Mouse (Mus musculus): ENCODE measurements around the gene Bmp10. TPM values are rescaled to one million over a fixed set of nuclear protein-coding genes. Genes with fewer than 3 reads are reported as not detected.

The Bmp10 gene
- polyA plus RNA-seq, 1 experiment from 2014 or later = not detected

DNA sequence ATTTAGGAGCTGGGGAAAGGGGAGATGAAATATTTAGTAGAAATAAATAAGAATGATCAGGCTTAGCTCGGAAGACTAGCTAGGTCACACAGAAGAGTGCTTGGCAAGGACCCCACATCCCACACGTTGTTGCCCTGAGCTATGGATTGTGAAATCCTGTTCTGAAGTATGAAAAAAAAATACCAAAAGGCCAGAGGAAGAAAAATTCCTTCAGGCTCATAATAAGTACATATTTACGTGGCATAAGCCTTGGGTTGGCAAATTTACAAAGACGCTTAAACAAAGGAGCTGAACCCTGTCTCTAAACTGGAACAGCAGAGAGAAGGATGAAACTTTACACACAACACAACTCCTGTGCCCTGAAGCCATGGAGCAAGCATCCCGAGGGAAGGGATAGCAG lies 56.0 kb downstream of the Bmp10 start:
- H3K4me3 ChIP-seq (ENCODE audit: low read depth, low read length) = no peak overlapping the region
- H3K4me2 ChIP-seq (ENCODE audit: low read depth, low read length, severe bottlenecking) = no peak overlapping the region
- no peaks in the 10 kb centered on the region for H3K36me3 ChIP-seq (ENCODE audit: control insufficient read depth, insufficient read depth, low read length)
- WGBS = 81% methylated on average over 5 of the region's 5 CpGs
- no peaks in the 10 kb centered on the region for H3K9me3 ChIP-seq (ENCODE audit: control insufficient read depth, low read length)
- H3K27me3 ChIP-seq (ENCODE audit: control insufficient read depth, insufficient read depth, low read length) = no peaks in the 10 kb centered on the region
- no peak overlapping the region for H3K27ac ChIP-seq (ENCODE audit: low read depth, low read length)
- DNase-seq (ENCODE audit: low spot score) (no peak), ATAC-seq (replicated peaks; ENCODE audit: low FRiP score) (no peak)
- H3K4me1 ChIP-seq (replicated peaks; ENCODE audit: control insufficient read depth, insufficient read depth, low read length) = no peaks in the 10 kb centered on the region
- H3K9ac ChIP-seq (ENCODE audit: low read length) = no peak overlapping the region

Other genes with a start within 250 kb of the Bmp10 start
- 5.8 and 7.4 TPM in 2 replicates for gene Antxr1, start 93.2 kb upstream of the Bmp10 start, polyA plus RNA-seq (2014; fragmentation: Nextera tagmentation; extraction: Ambion mirVana)
- not detected in 2 replicates for gene Gkn1, start 78.1 kb upstream of the Bmp10 start, polyA plus RNA-seq (2014; fragmentation: Nextera tagmentation; extraction: Ambion mirVana)
- gene Gkn2, start 55.6 kb upstream of the Bmp10 start, polyA plus RNA-seq (2014; fragmentation: Nextera tagmentation; extraction: Ambion mirVana) = not detected in 2 replicates
- gene Gkn3, start 40.1 kb upstream of the Bmp10 start, polyA plus RNA-seq (2014; fragmentation: Nextera tagmentation; extraction: Ambion mirVana) = not detected in 2 replicates
- gene Arhgap25, start 104.3 kb downstream of the Bmp10 start, polyA plus RNA-seq (2014; fragmentation: Nextera tagmentation; extraction: Ambion mirVana) = 2.0 and 2.7 TPM in 2 replicates
- 6.4 and 7.1 TPM in 2 replicates for gene Prokr1, start 161.7 kb downstream of the Bmp10 start, polyA plus RNA-seq (2014; fragmentation: Nextera tagmentation; extraction: Ambion mirVana)
- gene Aplf, start 243.2 kb downstream of the Bmp10 start, polyA plus RNA-seq (2014; fragmentation: Nextera tagmentation; extraction: Ambion mirVana) = 13.6 and 15.1 TPM in 2 replicates